Mouse (Mus musculus) CD4-positive, CD25-positive, alpha-beta regulatory T cell, adult 4 months (primary cell): Measurements from ENCODE around the gene Tax1bp1. TPM values are rescaled to one million over a fixed set of nuclear protein-coding genes. Genes with fewer than 3 reads are reported as not detected.
"Not testable (repeated sequence)": the region's sequence is repeated elsewhere in the genome, so short reads cannot be mapped to it uniquely, and the experiment has no call there.

Source experiments
- ATAC-seq: one replicate; pipeline ENCODE4 v1.8.0; 2017
- polyA plus RNA-seq, 2 experiments: library from polyadenylated mRNA; unstranded; fragments of 100-300 nt; shearing (Covaris generic); gene quantifications; one replicate each; pipeline ENCODE4 v1.2.1; 2017

Gene Tax1bp1
- 100 to 1,000 TPM; 217 to 262 TPM for polyA plus RNA-seq

- ATAC-seq: peak; percentile 89
These were observed at the start of gene Tax1bp1 for GRCm38 (mm10) chr6:52713104-52713896. Tax1bp1 (plus strand) TSS chr6:52713729.

GRCm38 (mm10) chr6:52667641-52668040 lies 45.9 kb upstream of the Tax1bp1 start:
- no peak for ATAC-seq

- not testable (repeated sequence) for ATAC-seq
These were observed 43.7 kb upstream of the Tax1bp1 start for GRCm38 (mm10) chr6:52669878-52670277.

- ATAC-seq: no peak
These were observed 41.7 kb upstream of the Tax1bp1 start for GRCm38 (mm10) chr6:52671791-52672190.

GRCm38 (mm10) chr6:52672539-52672938 lies 41.0 kb upstream of the Tax1bp1 start:
- no peak for ATAC-seq

- no peak for ATAC-seq
These were observed 39.8 kb upstream of the Tax1bp1 start for GRCm38 (mm10) chr6:52673706-52674105.

- no peak for ATAC-seq
These were observed 39.0 kb upstream of the Tax1bp1 start for GRCm38 (mm10) chr6:52674541-52674940.

GRCm38 (mm10) chr6:52675222-52675921 lies 38.2 kb upstream of the Tax1bp1 start:
- no peak for ATAC-seq

GRCm38 (mm10) chr6:52677534-52677933 lies 36.0 kb upstream of the Tax1bp1 start:
- not testable (repeated sequence) for ATAC-seq

GRCm38 (mm10) chr6:52679565-52679964 lies 34.0 kb upstream of the Tax1bp1 start:
- no peak for ATAC-seq

GRCm38 (mm10) chr6:52680458-52681032 lies 33.0 kb upstream of the Tax1bp1 start:
- no peak for ATAC-seq

- ATAC-seq: no peak
These were observed 31.6 kb upstream of the Tax1bp1 start for GRCm38 (mm10) chr6:52681847-52682485.

GRCm38 (mm10) chr6:52682607-52683006 lies 30.9 kb upstream of the Tax1bp1 start:
- no peak for ATAC-seq

GRCm38 (mm10) chr6:52686901-52687500 lies 26.5 kb upstream of the Tax1bp1 start:
- no peak for ATAC-seq

GRCm38 (mm10) chr6:52690365-52690764 lies 23.2 kb upstream of the Tax1bp1 start:
- no peak for ATAC-seq

GRCm38 (mm10) chr6:52691800-52692199 lies 21.7 kb upstream of the Tax1bp1 start:
- ATAC-seq: peak; percentile 57

- ATAC-seq: no peak
These were observed 21.0 kb upstream of the Tax1bp1 start for GRCm38 (mm10) chr6:52692451-52693063.

GRCm38 (mm10) chr6:52697964-52698535 lies 15.5 kb upstream of the Tax1bp1 start:
- no peak for ATAC-seq

GRCm38 (mm10) chr6:52699050-52699449 lies 14.5 kb upstream of the Tax1bp1 start:
- ATAC-seq: no peak

- no peak for ATAC-seq
These were observed 13.6 kb upstream of the Tax1bp1 start for GRCm38 (mm10) chr6:52699899-52700298.

- ATAC-seq: no peak
These were observed 10.3 kb upstream of the Tax1bp1 start for GRCm38 (mm10) chr6:52703263-52703662.

- ATAC-seq: no peak
These were observed 8.2 kb upstream of the Tax1bp1 start for GRCm38 (mm10) chr6:52705280-52705679.
